Mouse (Mus musculus): ENCODE measurements around the gene Lhx3. TPM values are rescaled to one million over a fixed set of nuclear protein-coding genes. Genes with fewer than 3 reads are reported as not detected.
A peak's percentile ranks its signal among the peaks of the same experiment; 100 is the strongest.

Lhx3 gene
- total RNA-seq, 1 experiment = 0.13 TPM

DNA sequence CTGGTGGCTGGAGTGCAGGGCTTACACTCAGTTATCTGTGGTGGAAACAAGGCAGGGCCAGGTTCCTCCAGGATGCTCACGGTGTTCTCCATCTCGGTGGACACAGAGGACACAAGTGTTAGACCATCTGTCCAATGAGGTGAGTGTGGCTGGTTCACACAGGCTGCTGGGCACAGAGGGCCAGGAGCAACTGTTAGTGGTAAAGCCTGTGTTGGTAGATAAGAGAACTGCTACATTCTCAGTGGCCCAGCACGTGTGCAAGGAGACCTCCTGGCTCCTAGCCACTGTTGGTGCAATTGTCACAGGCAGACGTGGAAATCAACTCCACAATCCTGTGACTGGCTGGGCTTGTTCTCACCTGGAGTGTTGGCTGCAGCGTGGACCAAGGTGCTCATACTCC, 53.5 kb downstream of the Lhx3 start:
- in situ Hi-C loops (cut with MboI; ENCODE audit: low sequenced_read_pairs in 2 of 2, unreplicated experiment in 2 of 2) = loop anchor here in 1 of 2 experiments (10.0 kb wide), 1 partner anchor 130 kb away; no protein-coding TSS in a partner anchor
- no peak overlapping the region for H3K27ac ChIP-seq (ENCODE audit: insufficient read depth, low read depth, low read length, poor library complexity, severe bottlenecking)
- H3K36me3 ChIP-seq (ENCODE audit: control insufficient read depth, insufficient read depth, low read length, poor library complexity, severe bottlenecking) = no peaks in the 10 kb centered on the region
- H3K9me3 ChIP-seq (ENCODE audit: control insufficient read depth, insufficient read depth, low read depth, low read length) = no peaks in the 10 kb centered on the region
- H3K4me3 ChIP-seq (ENCODE audit: insufficient read depth in 1 of 2, low read depth in 1 of 2, low read length in 2 of 2, poor library complexity in 1 of 2, severe bottlenecking in 1 of 2) = no peak overlapping the region
- H3K9ac ChIP-seq (ENCODE audit: insufficient read depth, low read depth, low read length, poor library complexity, severe bottlenecking) = no peak overlapping the region
- H3K4me1 ChIP-seq (ENCODE audit: control insufficient read depth in 2 of 2, insufficient read depth in 2 of 2, low read length in 2 of 2, poor library complexity in 1 of 2) = no peaks in the 10 kb centered on the region
- TF ChIP-seq CHD2 (IDR thresholded peaks at IDR 0.05; ENCODE audit: low read depth, low read length) = no peak
- TF ChIP-seq HCFC1 (IDR thresholded peaks at IDR 0.05; ENCODE audit: borderline replicate concordance, insufficient read depth, low read length) = no peak
- TF ChIP-seq ZNF384 (IDR thresholded peaks at IDR 0.05; ENCODE audit: low read depth, low read length) = no peak
- no peak for TF ChIP-seq MAFK (IDR thresholded peaks at IDR 0.05; ENCODE audit: insufficient read depth, low read depth, low read length)
- TF ChIP-seq ZC3H11A (IDR thresholded peaks at IDR 0.05; ENCODE audit: borderline replicate concordance, low read depth, low read length) = no peak
- DNase-seq (ENCODE audit: low read depth, low spot score) = no peak

DNA sequence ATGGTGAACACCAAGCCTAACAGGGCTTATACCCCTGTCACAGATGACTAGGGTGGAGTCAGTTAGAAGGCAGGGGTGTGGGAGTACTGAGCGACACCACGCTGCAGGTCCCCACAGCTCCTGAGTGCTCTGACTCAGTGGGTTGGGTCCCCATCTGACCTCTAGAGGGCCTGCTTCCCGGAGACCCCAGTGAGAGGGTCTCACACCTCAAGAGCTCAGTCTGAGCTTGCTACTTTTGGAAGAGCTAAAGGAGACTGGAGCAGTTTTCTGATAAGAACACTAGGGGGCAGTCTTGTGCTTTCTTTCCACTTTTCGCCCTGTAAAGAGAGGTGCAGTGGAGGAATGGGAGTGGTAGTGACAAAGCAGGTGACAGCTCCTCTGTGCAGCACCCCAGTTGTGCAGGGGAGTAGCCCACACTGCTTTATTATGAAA, 54.2 kb downstream of the Lhx3 start:
- H3K4me3 ChIP-seq (ENCODE audit: insufficient read depth in 1 of 2, low read depth in 1 of 2, low read length in 2 of 2, poor library complexity in 1 of 2, severe bottlenecking in 1 of 2) = no peak overlapping the region
- H3K9me3 ChIP-seq (ENCODE audit: control insufficient read depth, insufficient read depth, low read depth, low read length) = no peaks in the 10 kb centered on the region
- TF ChIP-seq CHD2 (IDR thresholded peaks at IDR 0.05; ENCODE audit: low read depth, low read length) (no peak), ZC3H11A (IDR thresholded peaks at IDR 0.05; ENCODE audit: borderline replicate concordance, low read depth, low read length) (peak; percentile 91)
- H3K4me1 ChIP-seq (ENCODE audit: control insufficient read depth in 2 of 2, insufficient read depth in 2 of 2, low read length in 2 of 2, poor library complexity in 1 of 2) = no peaks in the 10 kb centered on the region
- DNase-seq (ENCODE audit: low read depth, low spot score) = no peak
- in situ Hi-C loops (cut with MboI; ENCODE audit: low sequenced_read_pairs in 2 of 2, unreplicated experiment in 2 of 2) = loop anchor here in 1 of 2 experiments (10.0 kb wide), 1 partner anchor 131 kb away; no protein-coding TSS in a partner anchor
- no peaks in the 10 kb centered on the region for H3K36me3 ChIP-seq (ENCODE audit: control insufficient read depth, insufficient read depth, low read length, poor library complexity, severe bottlenecking)
- H3K9ac ChIP-seq (ENCODE audit: insufficient read depth, low read depth, low read length, poor library complexity, severe bottlenecking) = no peak overlapping the region
- no peak overlapping the region for H3K27ac ChIP-seq (ENCODE audit: insufficient read depth, low read depth, low read length, poor library complexity, severe bottlenecking)

GRCm38 (mm10) chr2:26153295-26153694, 54.8 kb downstream of the Lhx3 start:
- TF ChIP-seq CHD2 (IDR thresholded peaks at IDR 0.05; ENCODE audit: low read depth, low read length) (no peak), ZNF384 (IDR thresholded peaks at IDR 0.05; ENCODE audit: low read depth, low read length) (no peak), ZC3H11A (IDR thresholded peaks at IDR 0.05; ENCODE audit: borderline replicate concordance, low read depth, low read length) (peak; percentile 6; the same call in 1 of the 2 replicates), MAFK (IDR thresholded peaks at IDR 0.05; ENCODE audit: insufficient read depth, low read depth, low read length) (no peak), HCFC1 (IDR thresholded peaks at IDR 0.05; ENCODE audit: borderline replicate concordance, insufficient read depth, low read length) (no peak)
- in situ Hi-C loops (cut with MboI; ENCODE audit: low sequenced_read_pairs in 2 of 2, unreplicated experiment in 2 of 2) = loop anchor here in 1 of 2 experiments (10.0 kb wide), 1 partner anchor 132 kb away; no protein-coding TSS in a partner anchor
- DNase-seq (ENCODE audit: low read depth, low spot score) = no peak

More at GRCm38 (mm10) chr2:26153295-26153694, 54.8 kb downstream of the Lhx3 start:
- H3K36me3 ChIP-seq (ENCODE audit: control insufficient read depth, insufficient read depth, low read length, poor library complexity, severe bottlenecking) = no peaks in the 10 kb centered on the region
- no peak overlapping the region for H3K27ac ChIP-seq (ENCODE audit: insufficient read depth, low read depth, low read length, poor library complexity, severe bottlenecking)
- no peak overlapping the region for H3K9ac ChIP-seq (ENCODE audit: insufficient read depth, low read depth, low read length, poor library complexity, severe bottlenecking)
- H3K9me3 ChIP-seq (ENCODE audit: control insufficient read depth, insufficient read depth, low read depth, low read length) = no peaks in the 10 kb centered on the region
- no peak overlapping the region for H3K4me3 ChIP-seq (ENCODE audit: insufficient read depth in 1 of 2, low read depth in 1 of 2, low read length in 2 of 2, poor library complexity in 1 of 2, severe bottlenecking in 1 of 2)
- no peaks in the 10 kb centered on the region for H3K4me1 ChIP-seq (ENCODE audit: control insufficient read depth in 2 of 2, insufficient read depth in 2 of 2, low read length in 2 of 2, poor library complexity in 1 of 2)

Other genes with a start within 250 kb of the Lhx3 start
- gene Camsap1, start 225.0 kb downstream of the Lhx3 start, total RNA-seq (2012; rRNA removed) = 37.2 and 39.7 TPM in 2 replicates
- 88.4 and 93.3 TPM in 2 replicates for gene Ubac1, start 186.5 kb downstream of the Lhx3 start, total RNA-seq (2012; rRNA removed)
- 4.8 and 6.0 TPM in 2 replicates for gene Nacc2, start 85.1 kb downstream of the Lhx3 start, total RNA-seq (2012; rRNA removed)
- 32.0 and 59.7 TPM in 2 replicates for gene Qsox2, start 29.2 kb upstream of the Lhx3 start, total RNA-seq (2012; rRNA removed)
- gene Ccdc187, start 86.3 kb upstream of the Lhx3 start, total RNA-seq (2012; rRNA removed) = 0.18 and 0.90 TPM in 2 replicates
- 9.4 and 13.9 TPM in 2 replicates for gene Gpsm1, start 107.2 kb upstream of the Lhx3 start, total RNA-seq (2012; rRNA removed)
- gene Dnlz, start 143.8 kb upstream of the Lhx3 start, total RNA-seq (2012; rRNA removed) = 6.8 and 8.0 TPM in 2 replicates
- gene Card9, start 152.6 kb upstream of the Lhx3 start, total RNA-seq (2012; rRNA removed) = 0.76 and 1.6 TPM in 2 replicates
- 79.2 and 128 TPM in 2 replicates for gene Snapc4, start 172.4 kb upstream of the Lhx3 start, total RNA-seq (2012; rRNA removed)
- 87.8 and 90.4 TPM in 2 replicates for gene Entr1, start 181.0 kb upstream of the Lhx3 start, total RNA-seq (2012; rRNA removed)
- 133 and 149 TPM in 2 replicates for gene Pmpca, start 181.1 kb upstream of the Lhx3 start, total RNA-seq (2012; rRNA removed)
- 10.4 and 13.6 TPM in 2 replicates for gene Inpp5e, start 200.9 kb upstream of the Lhx3 start, total RNA-seq (2012; rRNA removed)
- 47.3 and 62.5 TPM in 2 replicates for gene Sec16a, start 236.9 kb upstream of the Lhx3 start, total RNA-seq (2012; rRNA removed)

Data from ES-E14 (cell line).